Mouse (Mus musculus) thymus, adult 2 months (tissue): ENCODE measurements around the gene Cmtm3. TPM values are rescaled to one million over a fixed set of nuclear protein-coding genes. Genes with fewer than 3 reads are reported as not detected.

Experiments
- DNase-seq: peaks from one replicate; pipeline ENCODE4 v3.0.0; 2021
- H3K27ac ChIP-seq: fragments of 200-500 bp; 2 replicates; pipeline ENCODE4 v1.5.1; 2012; ENCODE audit warnings: low read length, control low read depth; ENCODE audit not compliant: control insufficient read depth, insufficient read depth
- H3K27me3 ChIP-seq: fragments of 200-500 bp; 2 replicates; pipeline ENCODE4 v1.6.1; 2012; ENCODE audit warnings: mild to moderate bottlenecking, low read length, moderate library complexity, mixed read lengths; ENCODE audit not compliant: control insufficient read depth, insufficient read depth
- H3K36me3 ChIP-seq: fragments of 200-500 bp; 2 replicates; pipeline ENCODE4 v1.6.1; 2012; ENCODE audit warnings: mild to moderate bottlenecking, low read length, moderate library complexity; ENCODE audit not compliant: control insufficient read depth, insufficient read depth
- H3K4me1 ChIP-seq: fragments of 200-500 bp; replicated peaks from 2 replicates; pipeline ENCODE4 v1.6.1; 2012; ENCODE audit warnings: low read length; ENCODE audit not compliant: control insufficient read depth, insufficient read depth
- H3K4me3 ChIP-seq: fragments of 200-500 bp; 2 replicates; pipeline ENCODE4 v1.5.1; 2012; ENCODE audit warnings: mild to moderate bottlenecking, low read length, control low read depth, moderate library complexity; ENCODE audit not compliant: control insufficient read depth, insufficient read depth
- CTCF ChIP-seq: fragments of 200-500 bp; IDR thresholded peaks from 2 replicates; pipeline ENCODE4 v1.5.1; 2012; ENCODE audit warnings: mild to moderate bottlenecking, control low read depth, low read length, moderate library complexity, borderline replicate concordance; ENCODE audit not compliant: control insufficient read depth, poor library complexity, insufficient read depth; ENCODE audit errors: extremely low read depth
- POLR2A ChIP-seq: fragments of 200-500 bp; IDR thresholded peaks from 2 replicates; pipeline ENCODE4 v1.6.1; 2012; ENCODE audit warnings: mild to moderate bottlenecking, low read length, control low read depth, moderate library complexity; ENCODE audit not compliant: control insufficient read depth, poor library complexity, insufficient read depth; ENCODE audit errors: extremely low read depth
- WGBS: fragments of 180-500 bp; shearing (Covaris S2); methylation state at CpG from one replicate; pipeline ENCODE4 v1.1.7; 2018; 5-methylcytosine and 5-hydroxymethylcytosine counted together
- polyA plus RNA-seq: library from polyadenylated mRNA; depleted of rRNA; stranded (reverse); fragments of >200 nt; gene quantifications from 2 replicates; pipeline ENCODE4 v1.2.3, GENCODE M21; 2012

The Cmtm3 gene
- polyA plus RNA-seq, 1 experiment = 63.4 TPM

GRCm38 (mm10) chr8:104365695-104366094 lies 26.5 kb downstream of the Cmtm3 start:
- no peak for DNase-seq
- no peak for TF ChIP-seq POLR2A
- TF ChIP-seq CTCF = no peak
- Histone ChIP-seq H3K4me3 (no peak overlapping the region), H3K4me1 (no peaks in the 10 kb centered on the region), H3K36me3 (no peaks in the 10 kb centered on the region), H3K27ac (no peak overlapping the region), H3K27me3 (no peaks in the 10 kb centered on the region)
- WGBS = 93% methylated on average over 9 of the region's 9 CpGs

GRCm38 (mm10) chr8:104367398-104367797 lies 28.2 kb downstream of the Cmtm3 start:
- no peak overlapping the region for H3K4me3 ChIP-seq
- H3K27me3 ChIP-seq = no peaks in the 10 kb centered on the region
- DNase-seq = no peak
- 96% methylated on average over 5 of the region's 5 CpGs for WGBS
- H3K4me1 ChIP-seq = no peaks in the 10 kb centered on the region
- no peaks in the 10 kb centered on the region for H3K36me3 ChIP-seq
- TF ChIP-seq POLR2A (no peak), CTCF (no peak)
- no peak overlapping the region for H3K27ac ChIP-seq

- no peak for DNase-seq
- Histone ChIP-seq H3K27me3 (no peaks in the 10 kb centered on the region), H3K27ac (no peak overlapping the region), H3K4me1 (no peaks in the 10 kb centered on the region), H3K36me3 (no peaks in the 10 kb centered on the region), H3K4me3 (no peak overlapping the region)
- no peak for TF ChIP-seq CTCF
- no peak for TF ChIP-seq POLR2A
- 93% methylated on average over 12 of the region's 12 CpGs for WGBS
Measured at GRCm38 (mm10) chr8:104369591-104369990, 30.4 kb downstream of the Cmtm3 start.

GRCm38 (mm10) chr8:104370071-104370470 lies 30.9 kb downstream of the Cmtm3 start:
- H3K36me3 ChIP-seq = no peaks in the 10 kb centered on the region
- DNase-seq = no peak
- H3K4me1 ChIP-seq = no peaks in the 10 kb centered on the region
- WGBS = 90% methylated on average over 6 of the region's 6 CpGs
- no peak overlapping the region for H3K4me3 ChIP-seq
- H3K27ac ChIP-seq = no peak overlapping the region
- no peak for TF ChIP-seq CTCF
- no peak for TF ChIP-seq POLR2A
- H3K27me3 ChIP-seq = no peaks in the 10 kb centered on the region

DNA sequence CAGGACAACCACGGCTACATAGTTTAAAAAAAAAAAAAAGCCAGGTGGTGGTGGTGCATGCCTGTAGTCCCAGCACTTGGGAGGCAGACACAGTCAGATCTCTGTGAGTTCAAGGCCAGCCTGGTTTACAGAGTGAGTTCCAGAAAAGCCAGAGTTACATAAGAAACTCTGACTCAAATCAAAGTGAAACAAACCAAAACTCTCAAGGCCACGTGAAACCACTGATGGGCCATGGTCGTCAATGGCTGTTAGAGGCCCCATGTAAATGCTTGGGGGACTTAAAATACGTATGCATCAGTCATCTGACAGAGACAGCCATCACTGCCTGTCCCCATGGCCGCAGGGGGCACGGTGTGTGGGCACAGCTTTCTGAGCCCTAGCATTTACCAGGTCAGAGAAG lies 31.9 kb downstream of the Cmtm3 start:
- Histone ChIP-seq H3K4me1 (no peaks in the 10 kb centered on the region), H3K4me3 (no peak overlapping the region), H3K27me3 (no peaks in the 10 kb centered on the region), H3K36me3 (no peaks in the 10 kb centered on the region), H3K27ac (no peak overlapping the region)
- TF ChIP-seq POLR2A (no peak), CTCF (no peak)
- no peak for DNase-seq
- WGBS = 96% methylated on average over 6 of the region's 6 CpGs

DNA sequence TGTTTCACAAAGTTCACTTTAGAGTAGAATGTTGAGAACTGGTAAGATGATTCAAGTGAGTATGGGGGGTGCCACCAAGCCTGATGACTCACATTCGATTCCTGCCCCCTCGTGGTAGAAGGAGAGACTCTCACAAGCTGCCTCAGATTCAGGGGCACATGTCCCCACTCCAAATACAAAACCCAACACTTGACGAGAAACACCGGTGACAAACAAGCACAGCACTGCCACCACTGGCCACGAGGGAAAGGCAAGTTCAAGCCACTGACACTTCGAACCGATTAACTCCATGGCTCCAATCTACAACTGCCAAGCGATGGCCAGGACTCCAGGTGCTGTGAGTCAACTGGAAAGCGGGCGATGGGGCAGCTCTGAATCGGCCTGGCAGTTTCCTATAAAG lies 34.6 kb downstream of the Cmtm3 start:
- H3K27me3 ChIP-seq = no peaks in the 10 kb centered on the region
- H3K27ac ChIP-seq = no peak overlapping the region
- no peak overlapping the region for H3K4me3 ChIP-seq
- 81% methylated on average over 11 of the region's 11 CpGs for WGBS
- no peaks in the 10 kb centered on the region for H3K36me3 ChIP-seq
- H3K4me1 ChIP-seq = no peaks in the 10 kb centered on the region
- DNase-seq = no peak
- TF ChIP-seq CTCF (no peak), POLR2A (no peak)

- H3K27me3 ChIP-seq = no peaks in the 10 kb centered on the region
- no peaks in the 10 kb centered on the region for H3K4me1 ChIP-seq
- H3K27ac ChIP-seq = no peak overlapping the region
- no peaks in the 10 kb centered on the region for H3K36me3 ChIP-seq
- 96% methylated on average over 11 of the region's 11 CpGs for WGBS
- no peak for TF ChIP-seq POLR2A
- no peak for TF ChIP-seq CTCF
- no peak for DNase-seq
- no peak overlapping the region for H3K4me3 ChIP-seq
Measured at GRCm38 (mm10) chr8:104374269-104374668, 35.1 kb downstream of the Cmtm3 start.
